Mouse (Mus musculus) thymus, postnatal 14 days (tissue): ENCODE results near the gene Shroom1.
"Not testable (repeated sequence)": the region's sequence is repeated elsewhere in the genome, so short reads cannot be mapped to it uniquely, and the experiment has no call there.

ENCODE experiments used
- DNase-seq: peaks from one replicate; pipeline ENCODE4 v3.0.0; 2021

Shroom1 gene

DNA sequence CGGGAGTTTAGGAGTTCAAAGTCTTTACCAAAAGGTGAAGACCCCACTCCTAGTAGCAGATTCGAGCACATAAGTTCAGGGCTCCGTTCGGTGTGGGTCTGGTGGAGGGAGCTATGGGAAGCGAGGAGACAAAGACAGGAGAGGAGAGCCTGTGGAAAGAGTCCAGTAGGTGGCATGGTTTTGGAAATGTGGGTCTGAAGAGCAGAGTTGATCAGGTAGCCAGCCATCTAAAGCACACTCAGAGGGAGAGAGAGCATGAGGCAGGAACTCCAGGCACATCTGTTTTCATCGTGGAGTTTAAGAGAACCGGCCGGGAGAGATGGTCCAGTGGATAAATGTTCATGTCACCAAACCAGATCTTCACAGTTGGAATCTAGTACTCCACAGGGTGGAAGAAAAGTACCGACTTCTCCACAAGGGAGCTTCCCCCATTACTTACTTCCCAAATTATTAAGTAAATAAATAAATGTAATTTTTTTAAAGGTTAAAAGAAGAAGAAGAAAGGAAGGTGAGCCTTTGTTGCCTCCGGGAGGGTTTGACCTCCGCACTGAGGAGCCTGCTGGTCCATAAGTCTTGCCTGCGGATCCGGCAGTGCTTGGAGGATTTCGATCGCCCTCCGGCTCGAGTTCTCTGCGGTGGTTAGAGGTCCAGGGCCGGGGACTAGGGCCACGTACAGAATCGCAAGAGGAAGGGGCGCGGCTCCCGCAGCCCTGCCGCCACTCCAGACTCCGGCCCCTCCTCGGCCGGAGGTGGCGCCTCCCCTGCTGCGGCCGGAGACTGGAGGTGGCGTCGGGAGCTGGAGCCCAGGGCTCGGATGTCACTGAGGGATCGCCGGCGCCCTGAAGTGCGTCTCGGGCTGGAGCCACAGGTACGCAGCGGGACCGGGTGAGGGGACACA, at the start of gene Shroom1, which contains the start of gene Gm10447:
Gene Shroom1, plus strand, starts transcription at position 732 of the 898 bp plus-strand sequence.
Gene Gm10447, minus strand, starts transcription at position 637 of the 898 bp plus-strand sequence.
- no peak for DNase-seq

DNA sequence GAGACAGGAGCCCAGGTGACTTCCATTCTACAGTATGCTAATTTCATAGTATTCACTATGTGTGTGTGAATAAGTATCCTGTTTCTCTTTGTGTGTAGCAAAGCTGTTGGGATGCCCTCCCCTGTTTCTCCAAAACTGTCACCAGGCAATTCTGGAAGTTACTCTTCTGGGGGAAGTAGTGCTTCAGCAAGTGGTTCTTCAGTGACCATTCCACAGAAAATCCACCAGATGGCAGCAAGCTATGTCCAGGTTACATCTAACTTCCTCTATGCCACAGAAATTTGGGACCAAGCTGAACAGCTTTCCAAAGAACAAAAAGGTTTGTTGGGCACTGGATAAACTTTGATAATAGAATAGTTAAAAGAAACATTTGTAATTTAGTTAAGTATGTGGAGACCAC, 45.3 kb upstream of the Shroom1 start:
- DNase-seq: no peak

DNA sequence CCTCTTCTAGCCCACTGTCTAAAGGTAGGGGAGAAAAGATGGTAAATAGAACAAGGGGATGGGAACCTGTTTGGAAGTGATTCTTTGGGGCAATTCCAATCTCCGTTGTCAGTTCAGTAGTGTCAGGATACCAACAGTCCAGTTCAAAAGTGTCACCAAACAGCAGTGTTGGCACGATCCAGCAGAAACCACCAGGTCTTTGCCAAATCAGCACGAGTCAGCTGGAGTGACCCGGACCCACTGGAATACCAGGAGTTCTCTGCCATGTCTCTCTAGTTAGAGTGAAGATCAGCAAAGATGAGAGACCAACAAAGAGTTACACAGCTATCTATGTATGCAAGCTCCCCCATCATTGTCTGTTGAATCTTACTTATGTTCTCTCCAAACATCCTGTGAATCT, 43.1 kb upstream of the Shroom1 start:
- DNase-seq: no peak

DNA sequence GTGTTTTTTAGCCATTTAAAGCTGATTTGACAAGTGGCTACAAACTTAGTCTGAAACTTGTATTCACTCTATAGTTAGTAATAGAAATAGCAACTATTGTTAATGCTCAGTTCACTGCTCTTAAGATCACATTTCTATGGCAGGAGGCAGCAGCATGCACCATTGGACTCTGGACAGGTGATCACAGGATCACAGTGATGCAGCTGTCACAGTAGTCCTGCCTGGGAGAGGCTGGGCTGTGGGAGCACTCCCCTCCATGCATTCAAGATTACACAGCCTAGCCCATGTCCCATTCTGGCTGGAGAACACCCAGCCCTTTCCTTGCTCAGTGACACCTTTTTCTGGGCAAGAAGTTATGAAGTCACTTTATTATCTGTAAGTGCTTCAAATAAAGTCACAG, 39.0 kb upstream of the Shroom1 start:
- DNase-seq: no peak

DNA sequence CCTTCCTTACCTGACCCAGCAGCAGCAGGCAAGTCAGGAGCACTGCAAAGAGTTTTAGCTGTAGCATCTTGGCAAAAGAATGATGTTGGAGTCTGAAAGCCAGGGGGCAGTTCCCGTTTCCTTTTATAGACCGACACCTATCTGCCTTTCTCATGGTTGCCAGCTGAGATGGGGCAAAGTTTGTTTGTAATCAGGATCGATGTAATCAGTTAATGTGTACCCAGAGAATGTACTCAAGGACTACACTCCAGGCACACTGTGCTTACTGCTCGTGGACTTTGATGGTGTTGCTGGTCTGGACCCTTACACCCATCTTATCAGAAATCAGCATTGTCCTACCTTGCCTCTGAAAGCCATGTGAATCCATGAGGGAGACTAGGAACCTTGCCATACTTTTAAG, 34.0 kb upstream of the Shroom1 start, which contains the start of gene Leap2:
Gene Leap2, minus strand, starts transcription at position 135 of the 400 bp plus-strand sequence.
- no peak for DNase-seq

DNA sequence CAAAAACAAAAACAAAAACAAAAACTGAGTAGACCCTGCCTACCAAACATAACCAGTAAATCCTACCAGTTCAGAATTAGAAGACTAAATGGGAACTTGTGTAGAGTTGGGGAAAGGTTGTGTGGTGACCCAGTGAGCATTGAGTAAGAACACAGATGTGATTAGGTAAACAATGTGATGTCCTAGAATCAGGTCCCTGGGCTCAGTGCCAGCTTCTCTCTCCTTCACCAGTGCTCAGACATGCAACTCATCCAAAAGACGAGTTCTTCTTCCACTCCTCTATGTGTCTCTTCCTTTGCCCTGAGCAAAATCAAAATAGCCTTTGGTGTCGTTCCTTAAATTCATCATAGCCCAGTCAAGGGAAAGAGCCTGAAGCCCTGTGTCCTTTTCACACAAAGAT, 32.2 kb upstream of the Shroom1 start:
- no peak for DNase-seq

DNA sequence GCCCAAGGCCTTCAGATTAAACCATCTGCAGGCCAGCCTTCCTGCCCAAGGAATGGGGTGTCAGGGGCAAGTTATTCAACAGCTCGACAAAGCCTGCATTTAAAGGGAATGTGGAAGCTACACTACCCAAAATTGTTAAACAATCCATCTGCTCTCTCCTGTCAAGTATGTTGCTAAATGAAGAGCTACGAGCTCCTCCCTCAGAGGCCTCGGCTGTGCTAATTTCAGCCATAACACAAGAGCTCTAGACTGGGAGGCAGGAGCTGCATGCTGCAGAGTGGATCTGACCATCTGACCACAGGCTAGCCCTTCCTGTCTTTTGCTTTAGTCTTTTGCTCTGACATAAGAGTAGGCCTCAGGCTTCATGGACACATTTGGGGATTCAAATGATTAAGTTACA, 31.8 kb upstream of the Shroom1 start:
- DNase-seq: no peak

DNA sequence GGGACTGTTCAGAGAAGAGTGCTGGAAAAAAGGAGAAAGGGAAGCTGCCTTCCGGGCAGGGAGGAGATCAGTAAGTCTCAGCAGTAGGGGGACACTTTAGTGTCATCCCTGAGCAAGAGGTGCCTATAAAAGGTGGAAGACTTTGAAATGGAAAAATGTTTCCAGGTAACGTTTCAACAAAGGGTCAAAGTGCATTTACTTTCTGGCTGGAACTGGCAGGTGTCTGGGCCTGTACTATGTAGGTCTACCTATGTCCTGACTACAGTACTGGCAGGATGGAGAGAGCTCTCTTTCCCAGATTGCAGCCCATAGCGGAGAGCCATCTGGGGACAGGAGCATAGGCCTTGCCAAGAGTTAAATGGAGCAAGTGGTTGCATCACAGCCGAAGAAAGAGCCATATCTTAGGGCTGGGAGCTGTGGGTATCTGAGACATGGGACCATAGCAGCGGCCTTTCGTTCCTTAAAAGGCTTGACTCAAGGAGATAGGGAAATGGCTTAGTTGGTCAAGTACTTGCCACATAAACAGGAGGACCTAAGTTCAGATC, 31.2 kb upstream of the Shroom1 start:
- no peak for DNase-seq

DNA sequence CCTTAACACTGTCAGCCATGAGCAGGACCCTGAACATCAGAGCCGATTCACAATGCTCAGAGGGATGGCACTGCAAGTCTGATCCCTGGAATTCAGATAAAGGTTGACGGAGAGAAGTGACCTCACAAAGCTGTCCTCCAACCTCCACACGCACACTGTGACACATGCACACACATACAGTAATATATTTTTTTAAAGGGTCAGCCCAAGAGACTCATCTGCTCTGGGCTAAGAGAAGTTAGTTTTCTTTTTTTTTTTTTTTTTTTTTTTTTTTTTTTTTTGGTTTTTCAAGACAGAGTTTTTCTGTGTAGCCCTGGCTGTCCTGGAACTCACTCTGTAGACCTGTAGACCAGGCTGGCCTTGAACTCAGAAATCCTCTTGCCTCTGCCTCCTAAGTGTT, 30.1 kb upstream of the Shroom1 start:
- not testable (repeated sequence) for DNase-seq

DNA sequence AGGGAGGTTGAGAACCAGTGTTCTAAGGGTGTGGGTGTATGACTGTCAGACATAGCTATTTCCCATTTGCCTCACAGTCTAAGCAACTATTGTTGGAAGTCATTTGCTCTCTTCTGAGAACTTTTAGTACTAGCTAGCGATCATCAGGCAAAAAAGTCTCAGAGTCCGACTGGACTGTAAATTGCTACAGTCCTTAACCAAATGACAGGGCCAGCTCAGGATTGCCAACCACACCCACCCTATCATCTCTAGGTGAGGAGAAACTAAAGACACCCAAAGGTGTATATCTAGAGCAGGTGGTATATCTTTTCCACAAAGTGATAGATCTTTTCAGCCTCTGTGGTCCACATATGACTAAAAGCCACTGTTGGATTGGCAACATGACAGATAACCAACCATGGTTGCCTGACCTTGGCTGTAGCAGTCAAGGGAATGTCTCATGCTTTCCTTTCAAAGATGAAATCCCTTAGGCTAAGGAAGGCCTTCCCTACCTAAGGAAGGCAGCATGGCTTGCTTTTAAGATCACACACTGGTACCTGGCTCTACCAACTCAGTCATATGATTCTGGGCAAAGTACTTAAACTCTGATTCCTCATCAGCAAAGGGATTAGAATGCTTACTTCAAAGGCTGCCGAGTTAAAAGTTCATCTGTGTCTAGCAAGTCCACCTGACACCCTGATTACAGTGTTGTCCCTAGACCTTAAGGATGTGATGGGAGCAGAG, 28.9 kb upstream of the Shroom1 start:
- no peak for DNase-seq

DNA sequence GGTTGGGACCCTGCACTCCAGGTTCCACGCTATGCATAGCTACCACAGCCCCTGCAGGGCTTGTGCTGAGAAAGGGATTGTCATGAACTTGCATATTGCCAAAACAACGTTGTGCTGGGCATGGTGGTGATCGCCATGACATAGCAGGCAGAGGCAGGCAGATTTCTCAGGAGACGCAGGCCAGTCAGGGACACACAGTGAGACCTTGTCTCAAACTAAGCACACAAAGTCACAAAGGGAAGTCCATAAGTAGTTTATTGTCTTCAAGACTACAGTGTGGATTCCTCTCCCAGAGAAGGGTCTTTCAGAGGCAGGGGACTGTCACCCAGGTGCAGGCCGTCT, 28.3 kb upstream of the Shroom1 start:
- DNase-seq: no peak

DNA sequence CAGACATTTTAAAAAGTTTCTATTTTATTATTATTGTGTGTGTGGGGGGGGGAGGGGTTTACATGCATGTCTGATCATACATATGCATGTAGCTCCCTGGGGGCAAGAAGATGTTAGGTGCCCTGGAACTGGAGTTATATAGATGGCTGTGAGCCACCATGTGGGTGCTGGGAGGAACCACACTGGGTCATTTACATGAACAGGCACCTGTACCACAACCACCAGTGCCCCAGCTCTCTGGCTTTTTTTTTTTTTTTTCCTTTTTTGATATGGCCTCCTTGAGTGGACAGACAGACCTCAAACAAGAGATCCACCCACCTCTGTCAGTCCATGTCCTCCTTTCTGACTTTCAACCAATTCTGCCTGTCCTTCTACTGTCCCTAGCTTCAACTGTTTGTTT, 27.8 kb upstream of the Shroom1 start:
- no peak for DNase-seq

DNA sequence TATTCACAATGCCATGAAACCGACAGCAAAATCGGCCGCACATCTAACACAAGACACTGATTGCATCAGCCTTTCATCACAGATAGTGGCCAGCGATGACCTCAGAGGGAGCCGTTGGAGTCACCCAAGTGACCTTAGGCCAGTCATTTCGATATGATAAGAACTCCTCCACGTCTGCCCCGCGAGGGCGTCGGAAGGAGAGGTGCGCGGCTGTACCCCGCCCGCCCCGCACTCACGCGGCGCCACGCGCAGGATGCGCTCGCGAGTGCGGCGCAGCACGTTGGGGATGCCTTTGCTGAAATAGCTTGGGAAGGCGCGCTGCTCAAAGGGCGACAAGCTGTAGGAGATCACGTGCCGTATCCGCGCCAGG, 26.7 kb upstream of the Shroom1 start:
- DNase-seq: no peak

DNA sequence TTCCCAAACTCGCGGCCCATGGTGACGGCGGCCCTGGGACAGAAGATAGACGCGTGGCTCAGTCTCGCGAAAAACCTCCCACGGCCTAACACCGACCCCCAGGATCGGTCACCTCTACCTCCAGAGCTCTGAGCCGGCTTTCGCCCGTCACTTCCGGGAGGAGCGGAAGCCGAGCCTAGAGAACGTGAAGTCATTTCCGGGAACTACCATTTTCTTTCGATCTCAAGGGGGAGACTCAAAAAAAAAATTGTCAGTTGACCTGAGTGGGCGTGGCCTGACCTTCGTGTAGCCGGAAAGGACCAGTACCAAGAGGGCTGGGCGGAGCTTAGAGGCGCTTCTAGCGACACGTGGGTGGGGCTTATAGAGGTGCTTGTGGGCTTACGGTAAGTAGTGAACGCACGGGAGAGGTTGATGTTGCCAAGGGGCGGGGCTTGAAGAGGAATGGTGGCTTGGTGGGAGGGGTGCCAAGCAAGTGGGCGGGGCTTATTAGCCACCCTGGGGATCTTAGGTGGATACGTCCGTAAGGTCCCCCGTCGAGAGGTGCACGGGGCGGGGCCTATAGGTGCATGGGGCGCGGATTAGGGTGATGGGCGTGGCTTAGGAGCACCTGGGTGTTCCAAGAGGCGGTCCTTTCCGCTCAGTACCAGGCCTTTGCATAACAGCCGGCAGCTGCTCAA, 26.2 kb upstream of the Shroom1 start, which contains the start of the genes Uqcrq and Gdf9:
Gene Uqcrq, minus strand, starts transcription at position 162 of the 677 bp plus-strand sequence.
Gene Gdf9, plus strand, starts transcription at position 354 of the 677 bp plus-strand sequence.
- peak; percentile 99 for DNase-seq

DNA sequence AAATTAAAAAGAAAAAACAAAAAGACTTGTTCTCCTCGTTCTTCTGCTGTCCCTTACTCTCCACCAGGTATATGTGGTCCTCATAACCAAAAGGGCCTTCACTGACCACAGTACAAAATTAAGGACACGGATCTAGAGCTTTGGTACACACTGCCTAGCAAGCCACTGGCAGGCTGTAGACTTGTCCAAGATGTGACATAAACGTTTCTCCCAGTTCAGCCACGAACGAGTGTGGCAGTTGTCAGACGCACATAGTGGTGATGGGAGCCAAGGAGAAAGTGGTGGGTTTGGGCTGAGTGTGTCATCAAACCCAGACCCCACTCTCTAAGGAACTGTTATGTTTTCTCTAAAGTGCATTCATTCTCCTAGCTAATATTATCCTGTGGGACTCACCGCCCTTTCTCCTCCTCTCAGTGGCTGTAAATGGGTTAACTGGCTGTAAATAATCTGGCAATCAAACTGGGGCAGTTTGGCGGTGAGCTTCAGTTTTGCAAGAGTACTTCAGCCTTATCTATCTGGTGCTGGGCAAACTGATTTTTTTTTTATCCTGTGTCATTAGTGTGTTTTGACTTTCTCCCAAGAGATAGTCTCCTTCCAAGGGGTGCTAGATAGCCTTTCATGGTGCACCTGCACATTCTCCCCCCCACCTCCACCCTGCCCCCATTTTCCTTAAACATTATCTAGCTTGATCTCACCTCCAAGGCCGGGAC, 25.5 kb upstream of the Shroom1 start:
- DNase-seq: no peak

DNA sequence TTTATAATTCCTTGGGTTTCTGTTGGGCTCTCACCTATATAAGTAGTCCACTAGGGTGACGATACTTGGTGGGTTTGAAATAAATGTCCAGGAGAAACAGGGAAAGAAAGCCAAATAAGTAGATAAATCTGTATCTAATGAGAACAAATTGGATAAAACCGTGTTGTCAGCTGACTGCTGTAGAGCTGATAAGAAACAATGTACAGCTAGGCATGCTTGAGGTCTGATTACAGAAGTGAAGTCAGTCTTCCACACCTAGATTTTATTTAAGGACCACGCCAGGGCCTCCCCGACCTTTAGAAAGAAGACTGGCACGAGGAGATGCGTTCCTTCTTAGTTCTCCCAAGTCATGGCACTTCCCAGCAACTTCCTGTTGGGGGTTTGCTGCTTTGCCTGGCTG, 23.9 kb upstream of the Shroom1 start:
- DNase-seq: no peak

DNA sequence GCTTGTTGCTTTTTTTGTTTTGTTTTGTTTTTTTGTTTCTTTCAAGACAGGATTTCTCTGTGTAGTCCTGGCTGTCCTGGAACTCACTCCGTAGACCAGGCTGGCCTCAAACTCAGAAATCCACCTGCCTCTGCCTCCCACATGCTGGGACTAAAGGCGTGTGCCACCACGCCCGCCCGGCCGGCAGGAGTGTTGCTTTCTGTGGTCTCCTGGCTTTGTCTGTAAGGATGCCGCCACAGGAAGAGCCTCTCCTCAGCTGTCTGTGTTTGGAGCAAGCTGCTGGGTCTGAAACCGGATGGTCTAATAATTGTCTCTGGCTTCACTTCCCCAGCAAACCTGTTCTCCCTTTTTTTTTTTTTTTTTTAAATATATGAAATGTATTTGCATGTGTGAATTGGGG, 21.5 kb upstream of the Shroom1 start:
- no peak for DNase-seq

DNA sequence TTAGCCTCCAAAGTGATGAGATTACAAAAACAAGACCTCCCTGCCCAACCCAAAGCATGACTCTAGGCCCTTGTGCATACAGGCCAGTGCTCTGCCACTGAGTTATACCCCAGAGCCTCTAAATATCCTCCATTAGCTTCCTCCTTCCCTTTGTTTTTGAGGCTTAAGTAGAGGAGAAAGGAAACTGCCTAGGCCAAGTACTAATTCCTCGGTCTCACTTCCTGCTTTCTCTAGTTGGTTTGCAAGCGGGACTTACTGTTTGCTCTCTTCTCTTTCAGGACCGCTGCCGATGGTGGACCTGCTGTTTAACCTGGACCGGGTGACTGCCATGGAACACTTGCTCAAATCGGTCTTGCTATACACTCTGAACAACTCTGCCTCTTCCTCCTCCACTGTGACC, 20.7 kb upstream of the Shroom1 start:
- DNase-seq: no peak

DNA sequence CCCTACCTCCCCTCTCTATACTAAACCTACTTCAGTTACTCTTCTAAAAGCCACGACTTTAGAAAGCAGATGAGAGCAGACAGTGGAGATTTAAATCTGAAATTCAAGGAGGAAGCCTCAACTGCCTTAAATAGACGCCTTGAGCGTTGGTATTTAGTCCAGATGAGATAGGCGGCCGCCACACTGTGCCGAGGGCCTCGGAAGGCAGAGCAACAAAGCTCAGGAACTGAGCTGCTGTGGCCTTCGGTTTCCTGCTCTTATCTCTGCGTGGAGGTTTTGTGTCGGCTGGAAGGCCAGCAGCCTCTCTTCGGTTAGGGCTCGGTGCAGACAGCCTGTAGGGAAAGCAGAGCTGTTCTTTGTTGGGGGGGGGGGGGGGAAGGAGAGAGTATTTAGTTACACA, 15.1 kb upstream of the Shroom1 start:
- peak; percentile 61 for DNase-seq

DNA sequence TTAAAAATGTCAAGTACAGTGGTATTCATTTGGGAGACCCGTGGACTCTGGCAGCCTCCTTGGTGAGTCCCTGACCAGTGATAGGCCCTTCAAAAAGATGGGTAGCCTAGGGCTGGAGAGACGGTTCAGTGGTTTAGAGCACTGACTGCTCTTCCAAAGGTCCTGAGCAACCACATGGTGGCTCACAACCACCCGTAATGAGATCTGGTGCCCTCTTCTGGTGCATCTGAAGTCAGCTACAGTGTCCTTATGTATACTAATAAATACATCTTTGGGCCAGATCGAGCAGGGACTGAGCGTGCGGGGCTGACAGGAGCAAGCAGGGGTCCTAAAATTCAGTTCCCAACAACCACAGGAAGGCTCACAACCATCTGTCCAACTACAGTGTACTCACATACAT, 13.1 kb upstream of the Shroom1 start:
- peak; percentile 63 for DNase-seq

DNA sequence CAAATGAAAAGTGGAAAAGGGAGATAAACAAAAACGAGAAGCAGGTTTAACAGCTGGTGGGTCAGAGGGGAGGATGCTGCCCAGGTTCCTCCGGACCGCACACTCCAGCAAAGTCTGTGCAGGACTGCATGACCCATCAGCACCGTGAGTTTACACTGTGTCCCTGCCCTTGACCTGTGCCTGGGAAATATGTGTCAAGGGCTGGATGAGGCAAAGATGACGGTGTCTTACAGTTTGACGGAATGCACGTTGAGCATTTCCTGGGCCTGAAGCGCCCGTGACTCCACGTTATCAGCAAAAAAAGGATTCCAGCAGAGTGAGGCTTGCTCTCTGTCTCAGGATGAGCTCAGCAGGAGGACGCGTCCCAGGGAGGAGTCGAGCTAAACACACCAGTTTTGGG, 11.4 kb upstream of the Shroom1 start:
- no peak for DNase-seq

DNA sequence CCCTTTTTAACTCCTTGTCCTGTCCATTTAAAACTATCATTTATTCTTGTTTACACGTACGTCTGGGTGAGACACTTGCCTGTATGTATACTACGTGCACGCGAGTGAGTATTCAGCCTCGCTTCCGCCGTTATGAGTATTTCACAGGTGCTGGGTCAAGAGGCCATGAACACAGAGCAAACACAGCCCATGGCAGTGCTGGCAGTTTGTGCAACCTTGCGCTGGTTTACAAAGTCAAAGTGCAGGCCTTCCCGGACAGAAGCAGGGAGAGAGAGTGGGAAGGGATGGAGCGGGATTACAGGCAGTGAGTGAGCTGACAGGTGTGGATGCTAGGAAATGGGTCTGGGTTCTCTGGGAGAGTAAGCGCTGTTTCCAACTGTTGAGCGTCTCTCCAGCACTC, 10.8 kb upstream of the Shroom1 start:
- DNase-seq: no peak

DNA sequence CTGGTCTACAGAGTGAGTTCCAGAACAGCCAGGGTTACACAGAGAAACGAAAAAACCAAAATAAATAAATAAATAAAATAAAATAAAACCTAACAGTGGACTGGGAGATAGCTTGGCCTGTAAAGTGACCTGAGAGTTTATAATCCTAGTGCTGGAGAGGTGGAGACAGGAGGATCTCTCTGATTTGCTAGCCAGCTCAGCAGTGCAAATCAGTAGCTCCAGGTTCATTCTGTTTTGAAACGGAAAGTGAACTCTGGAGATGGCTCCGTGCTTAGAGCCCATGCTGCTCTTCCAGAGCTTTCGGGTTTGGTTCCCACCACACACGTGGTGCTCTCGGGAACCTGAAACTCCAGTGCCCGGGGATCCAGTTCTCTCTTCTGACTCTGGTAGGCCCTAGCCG, 9.0 kb upstream of the Shroom1 start:
- DNase-seq: no peak
